Mouse (Mus musculus) retina, adult 2 months (tissue): ENCODE results near the gene Fgf7.

Source experiments
- DNase-seq: peaks from one replicate; pipeline ENCODE4 v3.0.0-alpha.2; 2012; ENCODE audit warnings: low read depth, low spot score

Gene Fgf7

GRCm38 (mm10) chr2:126034379-126035005, at the start of gene Fgf7:
Gene Fgf7 (plus strand): TSS chr2:126034658.
- DNase-seq: no peak

- DNase-seq: no peak
Observed at GRCm38 (mm10) chr2:126002291-126002690, 32.2 kb upstream of the Fgf7 start.

GRCm38 (mm10) chr2:126006088-126006487, 28.4 kb upstream of the Fgf7 start:
- DNase-seq: peak; percentile 18

GRCm38 (mm10) chr2:126006742-126007141, 27.7 kb upstream of the Fgf7 start:
- no peak for DNase-seq

- no peak for DNase-seq
Observed at GRCm38 (mm10) chr2:126014989-126015710, 19.3 kb upstream of the Fgf7 start.

- no peak for DNase-seq
Observed at GRCm38 (mm10) chr2:126015763-126016473, 18.5 kb upstream of the Fgf7 start.

- DNase-seq: no peak
Observed at GRCm38 (mm10) chr2:126031186-126031900, 3.1 kb upstream of the Fgf7 start.

- no peak for DNase-seq
Observed at GRCm38 (mm10) chr2:126033114-126033972, 1.1 kb upstream of the Fgf7 start.

GRCm38 (mm10) chr2:126035013-126035770, 734 bp downstream of the Fgf7 start:
- no peak for DNase-seq

- DNase-seq: no peak
Observed at GRCm38 (mm10) chr2:126036121-126036520, 1.7 kb downstream of the Fgf7 start.

GRCm38 (mm10) chr2:126038221-126039000, 4.0 kb downstream of the Fgf7 start:
- no peak for DNase-seq

GRCm38 (mm10) chr2:126039414-126039891, 5.0 kb downstream of the Fgf7 start:
- DNase-seq: no peak

- DNase-seq: no peak
Observed at GRCm38 (mm10) chr2:126040651-126041050, 6.2 kb downstream of the Fgf7 start.

GRCm38 (mm10) chr2:126041237-126041636, 6.8 kb downstream of the Fgf7 start:
- DNase-seq: no peak

GRCm38 (mm10) chr2:126042674-126043073, 8.2 kb downstream of the Fgf7 start:
- no peak for DNase-seq

GRCm38 (mm10) chr2:126045621-126046020, 11.2 kb downstream of the Fgf7 start:
- DNase-seq: no peak

- no peak for DNase-seq
Observed at GRCm38 (mm10) chr2:126052749-126053557, 18.5 kb downstream of the Fgf7 start.

GRCm38 (mm10) chr2:126053657-126054056, 19.2 kb downstream of the Fgf7 start:
- no peak for DNase-seq
